8 mouse cellular contexts compared by ENCODE assay signal in the genomic region with DNA sequence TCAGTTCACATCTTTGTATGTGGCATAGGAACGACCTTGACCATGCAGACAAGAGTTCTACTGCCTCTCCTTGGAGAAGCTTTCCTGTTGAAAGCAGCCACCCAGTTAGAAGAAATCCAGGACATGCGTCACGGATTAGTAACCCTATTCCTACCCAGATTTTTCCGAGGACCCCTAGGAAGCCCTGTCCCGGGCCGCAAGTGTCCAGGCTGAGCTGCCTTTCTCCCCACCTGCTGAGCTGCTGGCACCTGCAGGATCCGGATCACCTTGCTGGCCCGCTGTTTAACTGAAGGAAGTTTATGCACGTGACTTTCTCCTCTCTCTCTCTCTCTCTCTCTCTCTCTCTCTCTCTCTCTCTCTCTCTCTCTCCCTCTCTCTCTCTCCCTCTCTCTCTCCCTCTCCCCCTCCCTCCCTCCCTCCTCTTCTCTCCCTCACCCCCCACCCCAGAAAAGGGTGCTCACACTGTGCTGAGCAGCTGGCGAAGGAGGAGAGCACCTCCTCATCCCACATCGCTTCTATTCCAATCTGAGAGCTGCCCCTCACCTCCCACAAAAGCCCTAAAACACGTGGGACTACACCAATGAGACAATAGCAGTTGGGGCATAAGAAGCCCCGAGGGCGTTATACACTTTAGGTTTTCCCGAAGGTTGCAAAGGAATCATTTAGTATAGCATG. TPM values are rescaled to one million over a fixed set of nuclear protein-coding genes. Genes with fewer than 3 reads are reported as not detected.
DNase-seq lines count a peak whose midpoint lies in the region; ATAC-seq lines count a peak whose summit lies in the region.

No protein-coding gene starts in this region.

- DNase-seq in lung, postnatal 4 days, result no peak
- peak; percentile 21 for DNase-seq in forebrain, embryonic 10.5 days (ENCODE audit: extremely low spot score, low spot score)
- DNase-seq in left cerebral cortex, postnatal 4 days, result peak; percentile 15
- no peak for DNase-seq in urinary bladder, postnatal 4 days (ENCODE audit: low spot score in 2 of 2)
- DNase-seq in urinary bladder, adult 2 months (ENCODE audit: low spot score), result no peak

- intact Hi-C loops in left cerebral cortex, postnatal 4 days (cut with DNase I), result no loop called here

- H3K4me1 ChIP-seq in lung, embryonic 16.5 days (replicated peaks; ENCODE audit: control insufficient read depth, insufficient read depth, low read length), result no peaks in the 10 kb centered on the region
- H3K4me1 ChIP-seq in forebrain, embryonic 10.5 days, result peaks cover 47% of the 10 kb centered on the region
- peaks cover 32% of the 10 kb centered on the region for H3K4me1 ChIP-seq in hindbrain, embryonic 13.5 days (replicated peaks)
- peaks cover 31% of the 10 kb centered on the region for H3K4me1 ChIP-seq in neural tube, embryonic 13.5 days (replicated peaks)

- no peaks in the 10 kb centered on the region for H3K36me3 ChIP-seq in lung, embryonic 16.5 days (ENCODE audit: control insufficient read depth, insufficient read depth, low read length)
- H3K36me3 ChIP-seq in forebrain, embryonic 10.5 days (replicated peaks), result no peaks in the 10 kb centered on the region
- H3K36me3 ChIP-seq in hindbrain, embryonic 13.5 days, result no peaks in the 10 kb centered on the region
- no peaks in the 10 kb centered on the region for H3K36me3 ChIP-seq in neural tube, embryonic 13.5 days

- peaks cover 13% of the 10 kb centered on the region for H3K27me3 ChIP-seq in lung, embryonic 16.5 days (ENCODE audit: control insufficient read depth, insufficient read depth, low read depth, low read length)
- H3K27me3 ChIP-seq in forebrain, embryonic 10.5 days (ENCODE audit: poor library complexity, severe bottlenecking), result peaks cover 17% of the 10 kb centered on the region
- 0 out of 2 replicates have a peak, but pooled peaks cover 5% of the 10 kb centered on the region for H3K27me3 ChIP-seq in hindbrain, embryonic 13.5 days
- H3K27me3 ChIP-seq in neural tube, embryonic 13.5 days, result no peaks in the 10 kb centered on the region

- 0 out of 2 replicates have a peak, but pooled peaks cover 2% of the 10 kb centered on the region for H3K9me3 ChIP-seq in lung, embryonic 16.5 days (ENCODE audit: control insufficient read depth, low read length)
- H3K9me3 ChIP-seq in forebrain, embryonic 10.5 days, result no peaks in the 10 kb centered on the region
- H3K9me3 ChIP-seq in hindbrain, embryonic 13.5 days, result no peaks in the 10 kb centered on the region
- no peaks in the 10 kb centered on the region for H3K9me3 ChIP-seq in neural tube, embryonic 13.5 days

- H3K9ac ChIP-seq in lung, embryonic 16.5 days (ENCODE audit: low read length), result no peak overlapping the region
- H3K9ac ChIP-seq in hindbrain, embryonic 13.5 days, result peak overlapping the region; percentile 95
- H3K9ac ChIP-seq in neural tube, embryonic 13.5 days, result peak overlapping the region; percentile 81

- peak overlapping the region; percentile 71 for H3K4me3 ChIP-seq in lung, embryonic 16.5 days (ENCODE audit: low read length)
- peak overlapping the region; percentile 96 for H3K4me3 ChIP-seq in forebrain, embryonic 10.5 days
- peak overlapping the region; percentile 84 for H3K4me3 ChIP-seq in hindbrain, embryonic 13.5 days
- H3K4me3 ChIP-seq in neural tube, embryonic 13.5 days, result peak overlapping the region; percentile 56

- H3K27ac ChIP-seq in lung, embryonic 16.5 days (ENCODE audit: low read length), result no peak overlapping the region
- peak overlapping the region; percentile 99 for H3K27ac ChIP-seq in forebrain, embryonic 10.5 days
- H3K27ac ChIP-seq in hindbrain, embryonic 13.5 days, result peak overlapping the region; percentile 93; the same call in 1 of the 2 replicates
- H3K27ac ChIP-seq in neural tube, embryonic 13.5 days (replicated peaks), result peak overlapping the region; percentile 87

- ATAC-seq in lung, embryonic 16.5 days (ENCODE audit: low read depth), result peak; percentile 39; the same call in 1 of the 2 replicates
- peak; percentile 51 for ATAC-seq in hindbrain, embryonic 13.5 days (ENCODE audit: low FRiP score)
- ATAC-seq in neural tube, embryonic 13.5 days (ENCODE audit: low read depth), result peak; percentile 57

- 2% methylated on average over 15 of the region's 15 CpGs for WGBS in lung, embryonic 16.5 days
- under 1% methylated on average over 15 of the region's 15 CpGs for WGBS in forebrain, embryonic 10.5 days
- 1% methylated on average over 15 of the region's 15 CpGs for WGBS in hindbrain, embryonic 13.5 days
- WGBS in neural tube, embryonic 13.5 days, result 4% methylated on average over 15 of the region's 15 CpGs

- H3K4me2 ChIP-seq in lung, embryonic 16.5 days (ENCODE audit: low read depth, low read length), result peak overlapping the region; percentile 99
- peak overlapping the region; percentile 86 for H3K4me2 ChIP-seq in hindbrain, embryonic 13.5 days
- peak overlapping the region; percentile 85 for H3K4me2 ChIP-seq in neural tube, embryonic 13.5 days

RNA-seq across cellular contexts. Expression of a gene that starts 0.7 kb away (rescaled TPM):
- polyA plus RNA-seq in lung, embryonic 16.5 days (2015; fragmentation: Nextera tagmentation; extraction: Ambion mirVana), result 2.6 and 2.9 TPM in 2 replicates
- 25.6 and 26.9 TPM in 2 replicates for polyA plus RNA-seq in forebrain, embryonic 10.5 days (2016; fragmentation: Nextera tagmentation; extraction: Ambion mirVana)
- 30.6 and 36.2 TPM in 2 replicates for polyA plus RNA-seq in hindbrain, embryonic 13.5 days (2015; fragmentation: Nextera tagmentation; extraction: Ambion mirVana)
- 10 to 100 TPM; 53.9 to 59.9 TPM for total RNA-seq in left cerebral cortex, postnatal 4 days (2021)
- 41.3 and 44.3 TPM in 2 replicates for polyA plus RNA-seq in neural tube, embryonic 13.5 days (2015; fragmentation: Nextera tagmentation; extraction: Ambion mirVana)
- polyA plus RNA-seq in urinary bladder, adult 2 months (2012; rRNA removed), result 1.8 and 2.2 TPM in 2 replicates

RNA-seq across cellular contexts. Expression of a gene that starts 31.5 kb away (rescaled TPM):
- 2.6 and 3.6 TPM in 2 replicates for polyA plus RNA-seq in lung, embryonic 16.5 days (2015; fragmentation: Nextera tagmentation; extraction: Ambion mirVana)
- 11.9 and 12.4 TPM in 2 replicates for polyA plus RNA-seq in forebrain, embryonic 10.5 days (2016; fragmentation: Nextera tagmentation; extraction: Ambion mirVana)
- 19.0 and 22.4 TPM in 2 replicates for polyA plus RNA-seq in hindbrain, embryonic 13.5 days (2015; fragmentation: Nextera tagmentation; extraction: Ambion mirVana)
- 10 to 100 TPM; 29.7 to 32.8 TPM for total RNA-seq in left cerebral cortex, postnatal 4 days (2021)
- 20.1 and 20.5 TPM in 2 replicates for polyA plus RNA-seq in neural tube, embryonic 13.5 days (2015; fragmentation: Nextera tagmentation; extraction: Ambion mirVana)
- 0.96 and 1.8 TPM in 2 replicates for polyA plus RNA-seq in urinary bladder, adult 2 months (2012; rRNA removed)

RNA-seq across cellular contexts. Expression of a gene that starts 49.0 kb away (rescaled TPM):
- polyA plus RNA-seq in lung, embryonic 16.5 days (2015; fragmentation: Nextera tagmentation; extraction: Ambion mirVana), result 48.2 and 50.1 TPM in 2 replicates
- 46.1 and 46.8 TPM in 2 replicates for polyA plus RNA-seq in forebrain, embryonic 10.5 days (2016; fragmentation: Nextera tagmentation; extraction: Ambion mirVana)
- polyA plus RNA-seq in hindbrain, embryonic 13.5 days (2015; fragmentation: Nextera tagmentation; extraction: Ambion mirVana), result 56.2 and 60.5 TPM in 2 replicates
- 100 to 1,000 TPM; 108 to 110 TPM for total RNA-seq in left cerebral cortex, postnatal 4 days (2021)
- 63.9 and 70.0 TPM in 2 replicates for polyA plus RNA-seq in neural tube, embryonic 13.5 days (2015; fragmentation: Nextera tagmentation; extraction: Ambion mirVana)
- polyA plus RNA-seq in urinary bladder, adult 2 months (2012; rRNA removed), result 28.5 and 32.6 TPM in 2 replicates

Comparison
In these comparisons a context has a peak if more than half of its experiments do, and no peak if none do; other contexts are left out.
1. DNase-seq: peak in forebrain, embryonic 10.5 days (single experiment) and left cerebral cortex, postnatal 4 days (single experiment); none in lung, postnatal 4 days (0 of 2), urinary bladder, postnatal 4 days (0 of 2) and urinary bladder, adult 2 months (single experiment).
2. Peak in every context shown above with its lines, with median percentiles within 50 percentile points of each other: ATAC-seq, H3K4me2 ChIP-seq and H3K4me3 ChIP-seq.